Mouse (Mus musculus): ENCODE data around the gene Gm10130.
A peak's percentile ranks its signal among the peaks of the same experiment; 100 is the strongest.
"Not testable (repeated sequence)": the region's sequence is repeated elsewhere in the genome, so short reads cannot be mapped to it uniquely, and the experiment has no call there.

Gene Gm10130

GRCm38 (mm10) chr2:150323402-150323801 is at the start of gene Gm10130:
Gene Gm10130, plus strand, starts transcription at chr2:150323702.
- no peak for DNase-seq (ENCODE audit: low spot score in 2 of 2)

GRCm38 (mm10) chr2:150293669-150294068 is 29.8 kb upstream of the Gm10130 start:
- no peak for DNase-seq (ENCODE audit: low spot score in 2 of 2)

GRCm38 (mm10) chr2:150299096-150299495 is 24.4 kb upstream of the Gm10130 start:
- DNase-seq (ENCODE audit: low spot score in 2 of 2) = no peak

- no peak for DNase-seq (ENCODE audit: low spot score in 2 of 2)
These were observed 16.2 kb upstream of the Gm10130 start for GRCm38 (mm10) chr2:150307183-150307773.

GRCm38 (mm10) chr2:150310952-150311884 is 12.3 kb upstream of the Gm10130 start:
- DNase-seq (ENCODE audit: low spot score in 2 of 2) = peak; percentile 79 to 94

GRCm38 (mm10) chr2:150316140-150316539 is 7.4 kb upstream of the Gm10130 start:
- DNase-seq (ENCODE audit: low spot score in 2 of 2) = no peak

GRCm38 (mm10) chr2:150318973-150319372 is 4.5 kb upstream of the Gm10130 start:
- DNase-seq (ENCODE audit: low spot score in 2 of 2) = no peak

- not testable (repeated sequence) for DNase-seq (ENCODE audit: low spot score in 2 of 2)
These were observed 33.6 kb downstream of the Gm10130 start for GRCm38 (mm10) chr2:150357136-150357535.

GRCm38 (mm10) chr2:150362113-150362877 is 38.8 kb downstream of the Gm10130 start, which contains the start of gene 3300002I08Rik:
Gene 3300002I08Rik, minus strand, starts transcription at chr2:150362765.
- DNase-seq (ENCODE audit: low spot score in 2 of 2) = peak; percentile 77 to 94

- DNase-seq (ENCODE audit: low spot score in 2 of 2) = no peak
These were observed 39.4 kb downstream of the Gm10130 start for GRCm38 (mm10) chr2:150362878-150363229.

- DNase-seq (ENCODE audit: low spot score in 2 of 2) = not testable (repeated sequence)
These were observed 62.1 kb downstream of the Gm10130 start for GRCm38 (mm10) chr2:150385553-150386106.

GRCm38 (mm10) chr2:150390198-150390597 is 66.7 kb downstream of the Gm10130 start:
- no peak for DNase-seq (ENCODE audit: low spot score in 2 of 2)

- not testable (repeated sequence) for DNase-seq (ENCODE audit: low spot score in 2 of 2)
These were observed 88.6 kb downstream of the Gm10130 start for GRCm38 (mm10) chr2:150412146-150412545.
